Mouse (Mus musculus) stomach, postnatal 0 days (tissue): ENCODE measurements at regions not wholly inside any gene's neighbourhood (a gene's known extent, or its start where the extent isn't known, plus 50 kb on each side); places are given as distances from the start of the nearest gene placed in this dataset.

Source experiments
- CTCF ChIP-seq: IDR thresholded peaks from 2 replicates; pipeline ENCODE4 v1.5.1; 2016; ENCODE audit warnings: antibody characterized with exemption, low read depth, mild to moderate bottlenecking, moderate library complexity
- EP300 ChIP-seq: optimal IDR thresholded peaks from 2 replicates; pipeline ENCODE3; 2016; ENCODE audit warnings: antibody characterized with exemption

DNA sequence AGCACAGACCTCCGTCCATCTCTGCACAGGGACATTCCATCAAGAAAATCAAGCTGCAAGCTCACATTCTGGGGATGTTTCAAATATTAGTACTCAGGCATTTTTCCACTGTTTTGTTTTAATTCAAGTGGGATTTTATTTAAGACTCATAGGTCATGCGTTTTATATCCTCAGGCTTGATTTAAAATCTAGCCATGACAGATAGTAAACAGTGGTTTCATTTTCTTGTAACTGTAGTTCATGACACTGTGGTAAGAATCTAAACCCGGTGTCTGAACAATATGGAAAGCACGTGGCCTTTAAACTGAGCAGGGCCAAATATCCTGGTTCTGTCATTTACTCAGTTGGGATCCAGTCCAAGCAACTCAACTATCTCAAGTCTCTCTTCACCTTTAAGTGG is 119.0 kb downstream of the Qpct start:
- TF ChIP-seq CTCF (no peak), EP300 (no peak)
